Mouse (Mus musculus): ENCODE data around the gene Phldb2. TPM values are rescaled to one million over a fixed set of nuclear protein-coding genes. Genes with fewer than 3 reads are reported as not detected.

Gene Phldb2
- polyA plus RNA-seq, 1 experiment = 1.8 TPM

GRCm38 (mm10) chr16:45930308-45930707, 23.1 kb downstream of the Phldb2 start:
- Histone ChIP-seq H3K27me3 (ENCODE audit: control insufficient read depth, insufficient read depth, low read length) (no peaks in the 10 kb centered on the region), H3K4me1 (replicated peaks; ENCODE audit: control insufficient read depth, insufficient read depth, low read length) (no peaks in the 10 kb centered on the region), H3K36me3 (ENCODE audit: control insufficient read depth, insufficient read depth, low read length) (no peaks in the 10 kb centered on the region), H3K4me3 (ENCODE audit: control insufficient read depth, insufficient read depth, low read length) (no peak overlapping the region), H3K27ac (ENCODE audit: control insufficient read depth, insufficient read depth, low read length) (no peak overlapping the region)
- DNase-seq = no peak
- TF ChIP-seq POLR2A (IDR thresholded peaks at IDR 0.05; ENCODE audit: control insufficient read depth, extremely low read depth, insufficient read depth, low read length, poor library complexity) = no peak
- no peak for TF ChIP-seq CTCF (IDR thresholded peaks at IDR 0.05; ENCODE audit: borderline replicate concordance, control insufficient read depth, extremely low read depth, insufficient read depth, low read length, poor library complexity)
- 93% methylated on average over 3 of the region's 3 CpGs for WGBS

DNA sequence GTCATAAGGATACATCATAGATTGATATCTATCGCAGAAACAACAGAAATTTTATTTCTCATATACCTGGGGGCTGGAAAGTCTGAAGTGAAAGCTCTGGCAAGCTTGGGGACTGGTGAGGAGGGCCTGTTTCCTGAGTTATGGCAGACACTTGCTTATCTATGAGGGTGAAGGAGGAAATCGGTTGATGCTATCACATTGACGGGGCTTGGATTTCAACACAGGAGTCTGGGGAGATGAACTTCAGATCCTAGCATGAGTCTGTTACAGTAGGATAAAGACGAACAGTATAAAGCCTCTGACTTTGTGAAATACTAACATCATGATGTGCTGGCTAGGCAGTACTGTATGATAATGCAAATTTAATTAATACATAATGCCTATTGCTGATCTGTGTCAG, 25.3 kb downstream of the Phldb2 start:
- no peak for DNase-seq
- 83% methylated on average over 4 of the region's 4 CpGs for whole genome bisulfite sequencing
- no peak for TF ChIP-seq POLR2A (IDR thresholded peaks at IDR 0.05; ENCODE audit: control insufficient read depth, extremely low read depth, insufficient read depth, low read length, poor library complexity)
- no peak for TF ChIP-seq CTCF (IDR thresholded peaks at IDR 0.05; ENCODE audit: borderline replicate concordance, control insufficient read depth, extremely low read depth, insufficient read depth, low read length, poor library complexity)
- H3K4me3 ChIP-seq (ENCODE audit: control insufficient read depth, insufficient read depth, low read length) = no peak overlapping the region
- H3K27ac ChIP-seq (ENCODE audit: control insufficient read depth, insufficient read depth, low read length) = no peak overlapping the region
- H3K27me3 ChIP-seq (ENCODE audit: control insufficient read depth, insufficient read depth, low read length) = no peaks in the 10 kb centered on the region
- no peaks in the 10 kb centered on the region for H3K4me1 ChIP-seq (replicated peaks; ENCODE audit: control insufficient read depth, insufficient read depth, low read length)
- H3K36me3 ChIP-seq (ENCODE audit: control insufficient read depth, insufficient read depth, low read length) = no peaks in the 10 kb centered on the region

- Histone ChIP-seq H3K27ac (ENCODE audit: control insufficient read depth, insufficient read depth, low read length) (no peak overlapping the region), H3K4me1 (replicated peaks; ENCODE audit: control insufficient read depth, insufficient read depth, low read length) (no peaks in the 10 kb centered on the region), H3K4me3 (ENCODE audit: control insufficient read depth, insufficient read depth, low read length) (no peak overlapping the region), H3K36me3 (ENCODE audit: control insufficient read depth, insufficient read depth, low read length) (no peaks in the 10 kb centered on the region), H3K27me3 (ENCODE audit: control insufficient read depth, insufficient read depth, low read length) (no peaks in the 10 kb centered on the region)
- DNase-seq = no peak
- TF ChIP-seq CTCF (IDR thresholded peaks at IDR 0.05; ENCODE audit: borderline replicate concordance, control insufficient read depth, extremely low read depth, insufficient read depth, low read length, poor library complexity) (no peak), POLR2A (IDR thresholded peaks at IDR 0.05; ENCODE audit: control insufficient read depth, extremely low read depth, insufficient read depth, low read length, poor library complexity) (no peak)
- WGBS = 89% methylated on average over 3 of the region's 3 CpGs
Observed at GRCm38 (mm10) chr16:45927601-45928000, 25.8 kb downstream of the Phldb2 start.

DNA sequence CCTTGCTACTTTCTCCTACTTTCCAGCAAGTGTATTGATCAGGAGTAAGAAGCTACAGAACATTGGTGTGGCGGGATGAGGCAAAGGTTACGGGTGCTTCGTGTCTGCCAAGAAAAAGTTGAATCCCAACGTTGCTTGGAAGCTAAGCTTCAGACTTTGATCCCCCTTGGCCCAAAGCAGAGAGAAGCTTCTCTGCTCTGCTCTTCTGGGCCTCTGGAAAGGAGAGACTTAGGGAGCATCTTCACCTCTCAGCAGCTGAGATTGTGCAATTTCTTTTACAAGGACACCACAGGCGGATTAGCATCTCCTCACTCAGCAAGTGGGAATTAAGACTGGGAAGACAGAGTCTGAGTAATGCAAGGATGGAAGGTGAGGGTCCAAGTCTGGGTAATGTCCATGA, 26.5 kb downstream of the Phldb2 start:
- Histone ChIP-seq H3K27me3 (ENCODE audit: control insufficient read depth, insufficient read depth, low read length) (no peaks in the 10 kb centered on the region), H3K36me3 (ENCODE audit: control insufficient read depth, insufficient read depth, low read length) (no peaks in the 10 kb centered on the region), H3K4me1 (replicated peaks; ENCODE audit: control insufficient read depth, insufficient read depth, low read length) (no peaks in the 10 kb centered on the region), H3K4me3 (ENCODE audit: control insufficient read depth, insufficient read depth, low read length) (no peak overlapping the region), H3K27ac (ENCODE audit: control insufficient read depth, insufficient read depth, low read length) (no peak overlapping the region)
- TF ChIP-seq CTCF (IDR thresholded peaks at IDR 0.05; ENCODE audit: borderline replicate concordance, control insufficient read depth, extremely low read depth, insufficient read depth, low read length, poor library complexity) (no peak), POLR2A (IDR thresholded peaks at IDR 0.05; ENCODE audit: control insufficient read depth, extremely low read depth, insufficient read depth, low read length, poor library complexity) (no peak)
- WGBS = 98% methylated on average over 5 of the region's 5 CpGs
- DNase-seq = no peak

GRCm38 (mm10) chr16:45923731-45924424, 29.5 kb downstream of the Phldb2 start:
- 89% methylated on average over 6 of the region's 6 CpGs for WGBS
- H3K36me3 ChIP-seq (ENCODE audit: control insufficient read depth, insufficient read depth, low read length) = no peaks in the 10 kb centered on the region
- no peak for DNase-seq
- H3K27me3 ChIP-seq (ENCODE audit: control insufficient read depth, insufficient read depth, low read length) = no peaks in the 10 kb centered on the region
- TF ChIP-seq CTCF (IDR thresholded peaks at IDR 0.05; ENCODE audit: borderline replicate concordance, control insufficient read depth, extremely low read depth, insufficient read depth, low read length, poor library complexity) (no peak), POLR2A (IDR thresholded peaks at IDR 0.05; ENCODE audit: control insufficient read depth, extremely low read depth, insufficient read depth, low read length, poor library complexity) (no peak)
- no peak overlapping the region for H3K4me3 ChIP-seq (ENCODE audit: control insufficient read depth, insufficient read depth, low read length)
- H3K27ac ChIP-seq (ENCODE audit: control insufficient read depth, insufficient read depth, low read length) = no peak overlapping the region
- H3K4me1 ChIP-seq (replicated peaks; ENCODE audit: control insufficient read depth, insufficient read depth, low read length) = no peaks in the 10 kb centered on the region

- H3K36me3 ChIP-seq (ENCODE audit: control insufficient read depth, insufficient read depth, low read length) = no peaks in the 10 kb centered on the region
- no peak overlapping the region for H3K4me3 ChIP-seq (ENCODE audit: control insufficient read depth, insufficient read depth, low read length)
- no peak overlapping the region for H3K27ac ChIP-seq (ENCODE audit: control insufficient read depth, insufficient read depth, low read length)
- H3K27me3 ChIP-seq (ENCODE audit: control insufficient read depth, insufficient read depth, low read length) = no peaks in the 10 kb centered on the region
- no peak for DNase-seq
- no peak for TF ChIP-seq CTCF (IDR thresholded peaks at IDR 0.05; ENCODE audit: borderline replicate concordance, control insufficient read depth, extremely low read depth, insufficient read depth, low read length, poor library complexity)
- TF ChIP-seq POLR2A (IDR thresholded peaks at IDR 0.05; ENCODE audit: control insufficient read depth, extremely low read depth, insufficient read depth, low read length, poor library complexity) = no peak
- WGBS = 92% methylated on average over 8 of the region's 8 CpGs
- H3K4me1 ChIP-seq (replicated peaks; ENCODE audit: control insufficient read depth, insufficient read depth, low read length) = no peaks in the 10 kb centered on the region
Observed at GRCm38 (mm10) chr16:45922546-45923229, 30.7 kb downstream of the Phldb2 start.

Measured in thymus, adult 2 months (tissue).